Comparison of ENCODE assay signal across 17 mouse cellular contexts in the genomic region with DNA sequence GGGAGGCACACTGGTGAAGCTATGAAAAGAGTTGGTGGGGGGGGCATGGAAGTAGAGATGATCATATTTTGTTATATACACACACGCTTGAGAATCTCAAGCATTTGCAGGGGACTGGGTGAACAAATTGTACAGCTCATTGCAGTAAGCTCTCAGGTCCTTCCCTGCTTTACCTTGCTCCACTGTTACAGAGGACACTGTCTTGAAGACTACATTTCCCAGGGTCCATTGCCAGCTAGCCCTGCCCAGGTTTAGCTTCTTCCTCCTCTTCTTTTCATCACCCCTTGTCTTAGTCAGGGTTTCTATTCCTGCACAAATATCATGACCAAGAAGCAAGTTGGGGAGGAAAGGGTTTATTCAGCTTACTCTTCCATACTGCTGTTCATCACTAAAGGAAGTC.
"Had no signal": no experiment of that assay in that cellular context is flagged by ENCODE, and none has a peak within 500 bp of the region (broad histone marks: within the 10 kb centered on the region; RNA-seq: fewer than 3 reads in every experiment).

No protein-coding gene starts in this region.

- H3K27ac ChIP-seq: neural tube, embryonic 12.5 days; neural tube, embryonic 13.5 days; neural tube, embryonic 15.5 days; stomach, embryonic 15.5 days; stomach, postnatal 0 days had no signal

- H3K27me3 ChIP-seq: neural tube, embryonic 12.5 days; neural tube, embryonic 13.5 days; neural tube, embryonic 15.5 days; stomach, embryonic 15.5 days had no signal

- H3K4me3 ChIP-seq: neural tube, embryonic 12.5 days; neural tube, embryonic 13.5 days; neural tube, embryonic 15.5 days; stomach, embryonic 15.5 days had no signal

- H3K9ac ChIP-seq: neural tube, embryonic 12.5 days; neural tube, embryonic 13.5 days; neural tube, embryonic 15.5 days; stomach, embryonic 15.5 days had no signal

- DNase-seq: retina, postnatal 1 day; right cerebral cortex, adult 18-20 months; right cerebral cortex, postnatal 14 days; right cerebral cortex, postnatal 25 days; right cerebral cortex, postnatal 4 days; spleen, adult 18-20 months; thymus, adult 18-20 months; thymus, adult 2 months; thymus, postnatal 14 days; thymus, postnatal 25 days; thymus, postnatal 36 days; thymus, postnatal 4 days had no signal

- H3K9me3 ChIP-seq: neural tube, embryonic 13.5 days; neural tube, embryonic 15.5 days; stomach, embryonic 15.5 days had no signal

- H3K4me2 ChIP-seq: neural tube, embryonic 12.5 days; neural tube, embryonic 13.5 days; neural tube, embryonic 15.5 days; stomach, embryonic 15.5 days had no signal

- H3K36me3 ChIP-seq: neural tube, embryonic 12.5 days; neural tube, embryonic 13.5 days; neural tube, embryonic 15.5 days; stomach, embryonic 15.5 days had no signal

- H3K4me1 ChIP-seq: neural tube, embryonic 12.5 days; neural tube, embryonic 13.5 days; neural tube, embryonic 15.5 days; stomach, embryonic 15.5 days had no signal
